Mouse (Mus musculus) stomach, postnatal 0 days (tissue): ENCODE measurements around the gene Gm17662.

ENCODE experiments used
- CTCF ChIP-seq: IDR thresholded peaks from 2 replicates; pipeline ENCODE4 v1.5.1; 2016; ENCODE audit warnings: antibody characterized with exemption, low read depth, mild to moderate bottlenecking, moderate library complexity
- EP300 ChIP-seq: optimal IDR thresholded peaks from 2 replicates; pipeline ENCODE3; 2016; ENCODE audit warnings: antibody characterized with exemption

DNA sequence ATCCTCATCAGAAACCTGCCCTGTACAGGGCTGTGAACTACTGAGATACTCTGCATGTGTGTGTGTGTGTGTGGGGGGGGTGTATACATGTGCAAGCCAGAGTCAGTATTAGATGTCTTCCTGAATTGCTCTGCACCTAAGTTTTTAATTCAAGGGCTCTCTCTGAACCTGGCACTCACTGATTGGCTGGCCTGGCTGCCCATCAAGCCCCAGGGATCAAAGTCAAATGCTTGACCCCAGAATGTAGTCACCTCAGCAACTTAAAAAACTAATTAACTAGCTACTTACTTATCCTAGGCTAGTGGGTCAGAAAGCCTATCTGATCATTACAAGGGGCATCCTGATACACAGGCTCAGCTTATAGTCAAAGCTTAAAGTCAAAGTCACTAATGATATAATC lies 12.5 kb downstream of the Gm17662 start:
- no peak for TF ChIP-seq CTCF
- TF ChIP-seq EP300, result no peak
